Mouse (Mus musculus): ENCODE measurements around the gene Trim38.
"Not testable (repeated sequence)": the region's sequence is repeated elsewhere in the genome, so short reads cannot be mapped to it uniquely, and the experiment has no call there.

Trim38 gene

DNA sequence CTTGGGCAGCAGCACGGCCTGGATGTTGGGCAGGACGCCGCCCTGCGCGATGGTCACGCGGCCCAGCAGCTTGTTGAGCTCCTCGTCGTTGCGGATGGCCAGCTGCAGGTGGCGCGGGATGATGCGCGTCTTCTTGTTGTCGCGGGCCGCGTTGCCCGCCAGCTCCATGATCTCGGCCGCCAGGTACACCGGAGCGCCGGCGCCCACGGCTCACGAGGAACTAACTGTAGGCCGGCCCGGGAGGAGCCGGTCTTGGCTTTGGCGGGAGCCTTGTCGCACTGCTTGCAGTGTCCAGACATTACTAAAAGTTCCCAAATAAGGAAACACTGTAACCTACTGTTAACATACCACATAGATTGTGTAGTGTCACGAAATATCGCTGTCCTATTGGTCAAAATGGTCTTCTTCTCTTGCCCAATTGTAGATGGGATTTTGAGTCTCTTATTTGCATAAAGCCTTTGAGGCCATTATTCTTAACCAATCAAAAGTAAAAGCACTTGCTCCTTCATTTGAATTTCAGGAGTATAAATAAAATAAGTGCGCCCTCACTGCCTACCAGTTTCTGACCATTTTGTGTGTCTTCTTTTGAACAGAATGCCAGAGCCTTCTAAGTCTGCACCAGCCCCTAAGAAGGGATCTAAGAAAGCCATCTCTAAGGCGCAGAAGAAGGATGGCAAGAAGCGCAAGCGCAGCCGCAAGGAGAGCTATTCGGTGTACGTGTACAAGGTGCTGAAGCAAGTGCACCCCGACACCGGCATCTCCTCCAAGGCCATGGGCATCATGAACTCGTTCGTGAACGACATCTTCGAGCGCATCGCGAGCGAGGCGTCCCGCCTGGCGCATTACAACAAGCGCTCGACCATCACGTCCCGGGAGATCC, 23.3 kb upstream of the Trim38 start, which contains the start of gene Hist1h2bb:
Gene Hist1h2bb, plus strand, starts transcription at position 534 of the 880 bp plus-strand sequence.
- peak; percentile 71 for DNase-seq (ENCODE audit: low spot score)

DNA sequence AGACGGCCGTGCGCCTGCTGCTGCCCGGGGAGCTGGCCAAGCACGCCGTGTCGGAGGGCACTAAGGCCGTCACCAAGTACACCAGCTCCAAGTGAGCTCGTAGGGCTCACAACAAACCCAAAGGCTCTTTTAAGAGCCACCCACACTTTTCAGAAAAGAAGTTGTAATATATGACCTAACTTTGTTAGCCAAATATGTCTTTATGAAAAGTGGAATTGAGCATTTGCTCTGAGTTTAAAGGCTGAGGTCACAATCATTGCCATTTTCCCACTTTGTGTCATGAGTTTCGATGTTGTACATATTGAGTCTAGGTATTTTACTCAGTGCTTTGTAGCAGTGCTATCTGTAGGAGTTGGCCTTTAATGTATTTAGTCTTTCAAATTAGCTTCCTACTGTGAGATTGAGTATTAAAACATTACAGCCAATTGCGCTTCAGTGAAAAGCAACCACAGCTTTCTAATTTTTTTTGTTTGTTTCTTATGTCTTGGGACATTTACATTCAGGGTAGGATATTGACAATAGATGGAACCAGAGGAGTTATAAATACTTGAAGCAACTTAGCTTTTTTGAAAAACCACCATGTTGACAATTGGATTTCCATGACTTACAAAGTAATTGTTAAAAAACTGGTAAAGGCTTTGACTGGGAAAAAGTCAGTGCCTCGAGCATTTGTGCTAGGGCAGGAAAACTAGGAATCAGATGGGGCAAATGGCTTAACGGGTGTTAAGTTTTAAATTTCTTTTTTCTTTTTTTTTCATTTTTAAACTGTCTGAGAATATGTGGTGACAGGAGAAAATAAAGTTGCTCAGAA, 22.4 kb upstream of the Trim38 start:
- DNase-seq (ENCODE audit: low spot score): no peak

GRCm38 (mm10) chr13:23747892-23748288, 21.8 kb upstream of the Trim38 start:
- DNase-seq (ENCODE audit: low spot score): no peak

DNA sequence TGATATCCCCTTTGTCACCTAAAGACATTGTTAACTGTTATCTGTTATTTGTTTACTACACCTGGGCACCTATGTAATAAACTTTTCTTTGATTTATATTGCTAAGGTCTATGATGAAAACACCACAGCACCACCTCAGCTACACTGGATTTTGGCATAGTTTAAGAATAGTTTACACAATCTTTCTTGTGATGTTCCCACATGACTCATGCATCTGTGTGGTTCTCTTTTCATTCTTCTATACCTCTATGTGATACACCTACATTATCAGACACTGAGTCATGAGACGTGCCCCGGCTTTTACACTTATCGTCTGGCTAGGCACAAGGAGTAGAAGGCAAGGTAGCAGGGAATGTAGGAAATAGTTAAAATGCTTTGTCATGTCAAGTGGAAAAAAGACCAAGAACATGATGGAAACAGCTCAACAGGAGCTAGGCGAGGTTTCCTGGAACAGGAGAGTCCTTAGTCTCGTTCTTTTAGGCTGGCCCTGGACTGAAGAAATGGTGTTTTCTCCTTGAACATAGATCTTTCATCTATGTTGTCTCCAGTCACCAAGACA, 20.1 kb upstream of the Trim38 start:
- DNase-seq (ENCODE audit: low spot score): no peak

DNA sequence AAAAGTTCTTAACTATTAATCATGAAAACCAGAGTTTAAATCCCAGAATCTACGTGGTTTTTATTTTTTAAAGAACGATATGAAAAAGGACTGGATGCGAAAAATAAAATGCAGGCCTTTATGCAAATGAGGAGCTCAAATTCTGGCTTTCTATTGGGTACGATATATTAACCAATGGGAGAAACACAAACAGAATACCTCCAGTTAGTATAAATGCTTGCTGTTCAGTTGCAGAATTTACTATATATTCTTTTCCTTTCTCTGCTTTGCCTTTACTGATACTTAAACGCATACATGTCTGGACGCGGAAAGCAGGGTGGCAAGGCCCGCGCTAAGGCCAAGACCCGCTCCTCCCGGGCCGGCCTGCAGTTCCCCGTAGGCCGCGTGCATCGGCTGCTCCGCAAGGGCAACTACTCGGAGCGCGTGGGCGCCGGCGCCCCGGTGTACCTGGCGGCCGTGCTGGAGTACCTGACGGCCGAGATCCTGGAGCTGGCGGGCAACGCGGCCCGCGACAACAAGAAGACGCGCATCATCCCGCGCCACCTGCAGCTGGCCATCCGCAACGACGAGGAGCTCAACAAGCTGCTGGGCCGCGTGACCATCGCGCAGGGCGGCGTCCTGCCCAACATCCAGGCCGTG, 18.8 kb upstream of the Trim38 start, which contains the start of gene Hist1h2ab:
Gene Hist1h2ab, plus strand, starts transcription at position 288 of the 639 bp plus-strand sequence.
- DNase-seq (ENCODE audit: low spot score): not testable (repeated sequence)

- no peak for DNase-seq (ENCODE audit: low spot score)
Measured at GRCm38 (mm10) chr13:23751478-23751956, 18.2 kb upstream of the Trim38 start.

DNA sequence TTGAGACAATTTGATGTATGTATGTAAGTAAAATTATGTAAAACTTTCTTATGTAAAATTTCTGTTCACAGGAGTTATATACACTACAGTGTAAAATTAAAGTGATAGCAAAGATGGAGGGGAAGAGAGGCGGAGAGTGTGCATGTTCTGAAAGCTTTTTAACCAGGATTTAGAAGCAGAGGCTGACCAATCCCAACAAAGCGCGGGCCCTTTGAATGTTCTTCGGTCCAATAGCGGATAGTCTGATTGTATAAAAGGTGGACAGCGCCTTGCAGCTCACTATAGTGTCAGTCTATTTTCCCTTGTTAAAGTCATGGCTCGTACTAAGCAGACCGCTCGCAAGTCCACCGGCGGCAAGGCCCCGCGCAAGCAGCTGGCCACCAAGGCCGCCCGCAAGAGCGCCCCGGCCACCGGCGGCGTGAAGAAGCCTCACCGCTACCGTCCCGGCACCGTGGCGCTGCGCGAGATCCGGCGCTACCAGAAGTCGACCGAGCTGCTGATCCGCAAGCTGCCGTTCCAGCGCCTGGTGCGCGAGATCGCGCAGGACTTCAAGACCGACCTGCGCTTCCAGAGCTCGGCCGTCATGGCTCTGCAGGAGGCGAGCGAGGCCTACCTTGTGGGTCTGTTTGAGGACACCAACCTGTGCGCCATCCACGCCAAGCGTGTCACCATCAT, 17.5 kb upstream of the Trim38 start, which contains the start of gene Hist1h3b:
Gene Hist1h3b, plus strand, starts transcription at position 201 of the 675 bp plus-strand sequence.
- peak; percentile 95 for DNase-seq (ENCODE audit: low spot score)

- DNase-seq (ENCODE audit: low spot score): no peak
Measured at GRCm38 (mm10) chr13:23752742-23753172, 17.0 kb upstream of the Trim38 start.

- DNase-seq (ENCODE audit: low spot score): no peak
Measured at GRCm38 (mm10) chr13:23753314-23754078, 16.2 kb upstream of the Trim38 start.

- DNase-seq (ENCODE audit: low spot score): no peak
Measured at GRCm38 (mm10) chr13:23755000-23755399, 14.7 kb upstream of the Trim38 start.

DNA sequence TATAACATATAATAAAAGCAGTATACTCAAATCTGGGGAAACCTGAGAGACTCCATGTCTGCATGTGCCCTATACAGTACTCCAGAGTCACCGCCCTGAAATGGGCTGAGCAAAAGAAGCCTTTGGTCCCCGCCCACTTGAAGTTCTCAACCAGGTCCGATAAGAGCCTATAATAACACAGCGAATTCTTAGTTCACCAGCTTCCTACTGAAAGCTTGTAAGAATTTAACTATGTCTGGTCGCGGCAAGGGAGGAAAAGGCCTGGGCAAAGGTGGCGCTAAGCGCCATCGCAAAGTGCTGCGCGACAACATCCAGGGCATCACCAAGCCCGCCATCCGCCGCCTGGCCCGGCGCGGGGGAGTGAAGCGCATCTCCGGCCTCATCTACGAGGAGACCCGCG, 12.9 kb upstream of the Trim38 start, which contains the start of gene Hist1h4b:
Gene Hist1h4b, plus strand, starts transcription at position 224 of the 400 bp plus-strand sequence.
- DNase-seq (ENCODE audit: low spot score): peak; percentile 92

GRCm38 (mm10) chr13:23757211-23757773, 12.4 kb upstream of the Trim38 start:
- no peak for DNase-seq (ENCODE audit: low spot score)

- DNase-seq (ENCODE audit: low spot score): no peak
Measured at GRCm38 (mm10) chr13:23757921-23758320, 11.8 kb upstream of the Trim38 start.

DNA sequence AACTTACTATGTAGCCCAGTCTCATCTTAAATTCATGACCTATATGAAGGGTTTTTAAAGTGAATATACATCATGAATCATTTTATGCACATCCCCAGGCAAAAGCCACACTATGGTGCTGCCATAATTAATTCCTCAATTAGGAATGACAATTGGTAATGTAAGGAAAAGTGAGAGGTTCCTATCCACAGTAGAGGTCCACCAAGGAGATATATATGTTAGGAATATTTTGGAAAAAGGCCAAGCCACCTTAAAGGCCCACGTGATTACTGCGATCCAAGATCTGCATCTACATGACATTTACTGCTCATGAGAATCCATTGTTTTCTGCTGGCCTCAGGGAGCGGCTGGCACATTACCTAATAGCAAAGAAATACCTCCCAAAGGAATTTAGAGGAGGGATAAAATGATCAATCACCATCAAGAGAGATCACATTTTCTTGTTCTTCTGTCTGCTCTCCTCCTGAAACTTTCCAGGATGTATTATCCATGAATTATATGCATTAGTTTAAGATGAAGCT, 10.4 kb upstream of the Trim38 start:
- no peak for DNase-seq (ENCODE audit: low spot score)

- no peak for DNase-seq (ENCODE audit: low spot score)
Measured at GRCm38 (mm10) chr13:23759916-23760239, 9.8 kb upstream of the Trim38 start.

DNA sequence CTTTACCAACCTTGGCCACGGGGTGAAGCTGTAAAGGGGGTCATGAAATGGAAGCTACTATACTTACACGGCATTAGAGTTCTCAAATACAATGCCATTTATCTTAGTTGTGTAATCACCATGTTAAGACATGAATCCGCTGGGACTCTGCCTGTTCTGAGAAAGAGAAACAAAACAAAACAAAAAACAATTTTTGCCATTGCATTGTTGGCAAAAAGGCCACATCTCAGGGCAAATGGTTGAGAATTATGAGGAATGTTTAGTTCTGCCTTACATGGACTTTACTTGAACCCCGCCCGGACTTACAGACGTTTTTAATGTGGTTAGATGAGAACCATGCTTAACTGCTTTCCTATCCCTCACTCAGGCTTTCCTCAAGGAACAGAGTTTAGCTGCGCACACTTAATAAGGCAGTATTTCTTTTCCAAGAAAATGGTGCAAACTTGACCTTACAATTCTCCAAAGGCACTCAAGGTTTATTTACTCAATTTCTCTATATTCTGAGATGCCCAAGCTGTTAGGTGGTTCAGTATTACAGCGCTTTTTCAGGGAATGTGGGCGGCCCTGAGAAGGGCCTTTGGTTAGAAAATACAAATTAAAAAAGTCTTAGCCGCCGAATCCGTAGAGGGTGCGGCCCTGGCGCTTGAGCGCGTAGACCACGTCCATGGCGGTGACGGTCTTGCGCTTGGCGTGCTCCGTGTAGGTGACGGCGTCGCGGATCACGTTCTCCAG, 9.3 kb upstream of the Trim38 start:
- no peak for DNase-seq (ENCODE audit: low spot score)

DNA sequence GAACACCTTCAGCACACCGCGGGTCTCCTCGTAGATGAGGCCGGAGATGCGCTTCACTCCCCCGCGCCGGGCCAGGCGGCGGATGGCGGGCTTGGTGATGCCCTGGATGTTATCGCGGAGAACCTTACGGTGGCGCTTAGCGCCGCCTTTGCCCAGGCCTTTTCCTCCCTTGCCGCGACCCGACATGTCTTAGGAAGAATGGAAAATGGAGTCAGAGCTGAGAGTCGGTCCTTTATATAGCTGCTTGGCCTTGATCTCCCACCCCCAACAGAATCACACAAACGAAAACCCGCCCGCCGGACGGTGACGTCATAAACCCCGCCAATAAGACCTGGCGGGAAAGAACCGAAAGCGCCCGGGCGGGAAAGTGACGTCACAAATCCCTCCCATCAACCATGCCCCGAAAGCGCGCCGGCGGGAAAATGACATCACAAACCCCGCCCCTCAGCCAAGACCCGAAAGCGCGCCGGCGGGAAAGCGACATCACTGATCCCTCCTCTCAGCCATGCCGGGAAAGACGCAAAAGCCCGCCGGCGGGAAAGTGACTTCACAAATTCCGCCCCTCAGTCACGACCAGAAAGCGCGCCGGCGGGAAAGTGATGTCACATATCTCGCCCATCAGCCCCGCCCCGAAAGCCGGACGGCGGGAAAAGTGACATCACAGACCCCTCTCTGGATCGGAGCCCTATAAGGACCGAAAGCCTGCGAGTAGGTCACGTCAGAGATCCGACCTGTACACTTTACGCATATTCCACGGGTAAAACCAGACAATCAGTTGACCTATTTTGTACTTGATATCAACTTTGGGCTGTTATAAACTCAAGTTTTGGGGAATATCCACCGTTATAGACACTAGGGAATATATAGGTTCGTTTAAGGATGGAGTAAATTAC, 8.5 kb upstream of the Trim38 start, which contains the start of gene Hist1h4a:
Gene Hist1h4a, minus strand, starts transcription at position 259 of the 893 bp plus-strand sequence.
- DNase-seq (ENCODE audit: low spot score): peak; percentile 99

All from layer of hippocampus, adult 11-12 months (tissue).